Mouse (Mus musculus): ENCODE measurements around the gene Ncor2. TPM values are rescaled to one million over a fixed set of nuclear protein-coding genes. Genes with fewer than 3 reads are reported as not detected.
"Not testable (repeated sequence)": the region's sequence is repeated elsewhere in the genome, so short reads cannot be mapped to it uniquely, and the experiment has no call there.

The Ncor2 gene
- total RNA-seq (2015) (87.7 and 107 TPM in 2 replicates), total RNA-seq (2017) (15.0 and 21.5 TPM in 2 replicates)

DNA sequence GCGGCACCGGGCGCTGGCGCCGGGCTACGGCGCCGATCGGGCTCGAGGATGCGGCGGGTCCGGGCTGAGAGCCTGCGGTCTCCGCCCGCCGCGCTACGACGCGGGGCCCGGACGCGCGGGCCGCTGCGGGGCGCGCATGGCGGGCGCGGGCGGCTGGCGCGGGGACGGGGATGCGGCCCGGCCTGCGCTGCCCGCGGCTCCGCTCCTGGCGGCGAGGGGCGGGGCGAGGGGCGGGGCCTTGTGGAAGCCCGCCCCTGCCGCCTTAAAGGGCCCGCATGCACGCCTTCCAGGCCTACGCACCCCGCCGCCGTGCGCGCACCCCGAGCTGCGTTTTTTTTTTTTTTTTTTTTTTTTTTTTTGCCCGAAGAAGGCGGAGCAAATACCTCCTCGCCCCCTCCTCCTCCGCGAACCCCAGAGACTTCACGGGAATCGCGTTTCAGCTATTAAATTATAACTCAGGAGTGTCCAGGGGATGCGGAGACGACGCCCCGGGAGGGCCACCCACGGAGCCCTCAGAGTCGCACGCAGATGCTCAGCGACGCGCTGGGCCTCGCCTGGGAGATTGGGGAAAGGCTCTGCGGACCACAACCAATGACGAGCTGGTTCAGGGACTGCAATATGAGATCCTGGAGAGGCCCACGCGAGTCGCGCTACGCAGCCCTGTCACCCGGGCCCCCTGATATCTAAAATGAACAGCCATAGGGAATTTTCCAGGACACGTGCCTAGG is at the start of gene Ncor2:
TSS of gene Ncor2 (minus strand) at position 213 of the 728 bp plus-strand sequence.
- ATAC-seq (ENCODE audit: poor library complexity, severe bottlenecking): peak; percentile 39

- ATAC-seq (ENCODE audit: poor library complexity, severe bottlenecking): no peak
Observed at GRCm38 (mm10) chr5:125227699-125228098, 48.7 kb upstream of the Ncor2 start.

GRCm38 (mm10) chr5:125226229-125226634 is 47.2 kb upstream of the Ncor2 start:
- no peak for ATAC-seq (ENCODE audit: poor library complexity, severe bottlenecking)

DNA sequence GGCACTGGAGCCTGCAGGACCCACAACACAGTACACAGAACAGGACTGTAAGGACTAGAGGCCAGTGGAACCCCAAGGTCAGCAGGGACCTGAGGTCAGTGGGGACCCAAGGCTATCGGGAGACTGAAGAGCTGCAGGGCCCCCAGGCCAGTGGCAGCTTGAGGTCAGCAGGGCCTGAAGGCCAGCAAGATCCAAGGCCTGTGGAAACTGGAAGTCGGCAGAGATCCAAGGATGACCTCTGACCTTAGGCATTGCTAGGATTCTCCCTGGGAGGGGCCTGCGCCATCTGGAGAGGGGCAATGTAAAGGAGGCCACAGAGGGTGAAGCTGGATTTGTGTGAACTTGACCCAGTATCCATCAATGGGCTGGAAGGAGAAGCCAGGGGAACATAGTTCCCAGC is 45.9 kb upstream of the Ncor2 start:
- no peak for ATAC-seq (ENCODE audit: poor library complexity, severe bottlenecking)

GRCm38 (mm10) chr5:125223961-125224360 is 44.9 kb upstream of the Ncor2 start:
- ATAC-seq (ENCODE audit: poor library complexity, severe bottlenecking): no peak

- no peak for ATAC-seq (ENCODE audit: poor library complexity, severe bottlenecking)
Observed at GRCm38 (mm10) chr5:125222706-125223105, 43.7 kb upstream of the Ncor2 start.

GRCm38 (mm10) chr5:125221868-125222267 is 42.8 kb upstream of the Ncor2 start:
- no peak for ATAC-seq (ENCODE audit: poor library complexity, severe bottlenecking)

GRCm38 (mm10) chr5:125217426-125218170 is 38.6 kb upstream of the Ncor2 start:
- no peak for ATAC-seq (ENCODE audit: poor library complexity, severe bottlenecking)

GRCm38 (mm10) chr5:125215930-125216459 is 37.0 kb upstream of the Ncor2 start:
- no peak for ATAC-seq (ENCODE audit: poor library complexity, severe bottlenecking)

DNA sequence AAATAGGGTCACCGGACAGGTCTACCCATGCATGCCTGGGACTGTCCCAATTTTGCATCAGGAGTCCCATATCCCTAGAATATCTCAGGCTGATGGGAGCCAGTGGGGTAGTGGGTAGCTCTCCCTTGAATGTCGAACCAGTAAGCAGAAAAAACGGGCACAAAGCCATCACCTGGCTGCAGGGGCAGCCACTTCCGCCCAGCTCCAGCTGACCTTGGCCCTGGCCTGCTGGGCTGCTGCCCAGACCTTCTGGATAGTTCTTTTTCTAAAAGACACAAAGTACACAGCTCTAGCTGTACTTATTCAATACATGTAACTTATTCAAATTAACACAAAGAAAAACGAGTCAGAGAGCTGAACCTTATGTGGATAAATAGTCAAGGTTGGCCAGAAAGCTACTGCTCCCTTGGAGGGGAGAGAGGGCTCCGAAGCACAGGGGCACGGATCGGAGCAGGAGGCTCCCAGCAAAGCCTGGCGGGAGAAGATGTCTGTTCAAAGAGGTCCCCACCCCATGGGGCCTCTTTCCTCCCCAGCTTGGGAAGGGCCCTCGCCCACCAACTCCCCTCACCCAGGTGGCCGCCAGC is 36.4 kb upstream of the Ncor2 start:
- no peak for ATAC-seq (ENCODE audit: poor library complexity, severe bottlenecking)

- no peak for ATAC-seq (ENCODE audit: poor library complexity, severe bottlenecking)
Observed at GRCm38 (mm10) chr5:125214064-125214463, 35.0 kb upstream of the Ncor2 start.

GRCm38 (mm10) chr5:125204910-125205309 is 25.9 kb upstream of the Ncor2 start:
- ATAC-seq (ENCODE audit: poor library complexity, severe bottlenecking): not testable (repeated sequence)

- peak; percentile 56 for ATAC-seq (ENCODE audit: poor library complexity, severe bottlenecking)
Observed at GRCm38 (mm10) chr5:125204199-125204815, 25.3 kb upstream of the Ncor2 start.

GRCm38 (mm10) chr5:125203759-125204158 is 24.7 kb upstream of the Ncor2 start:
- ATAC-seq (ENCODE audit: poor library complexity, severe bottlenecking): no peak

DNA sequence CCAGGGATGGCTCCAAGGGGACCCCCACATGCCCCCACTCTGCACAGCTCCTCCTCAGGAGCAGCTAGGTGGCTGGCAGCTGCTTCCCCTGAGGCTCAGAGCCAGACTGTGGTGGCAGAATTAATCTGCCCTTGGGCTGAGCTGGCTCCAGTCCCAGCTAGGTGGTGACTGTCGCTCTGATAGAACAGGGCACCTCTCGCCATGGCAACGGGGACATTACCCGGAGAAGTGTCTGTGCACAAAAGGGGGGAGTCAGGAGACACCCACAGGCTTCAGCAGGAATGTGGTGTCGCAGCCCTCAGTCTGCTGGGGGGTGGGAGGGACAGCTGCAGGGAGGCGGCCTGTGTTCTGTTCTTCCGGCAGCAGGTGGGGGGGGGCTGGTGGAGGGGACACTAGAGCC is 24.1 kb upstream of the Ncor2 start:
- no peak for ATAC-seq (ENCODE audit: poor library complexity, severe bottlenecking)

- ATAC-seq (ENCODE audit: poor library complexity, severe bottlenecking): no peak
Observed at GRCm38 (mm10) chr5:125202100-125202499, 23.1 kb upstream of the Ncor2 start.

DNA sequence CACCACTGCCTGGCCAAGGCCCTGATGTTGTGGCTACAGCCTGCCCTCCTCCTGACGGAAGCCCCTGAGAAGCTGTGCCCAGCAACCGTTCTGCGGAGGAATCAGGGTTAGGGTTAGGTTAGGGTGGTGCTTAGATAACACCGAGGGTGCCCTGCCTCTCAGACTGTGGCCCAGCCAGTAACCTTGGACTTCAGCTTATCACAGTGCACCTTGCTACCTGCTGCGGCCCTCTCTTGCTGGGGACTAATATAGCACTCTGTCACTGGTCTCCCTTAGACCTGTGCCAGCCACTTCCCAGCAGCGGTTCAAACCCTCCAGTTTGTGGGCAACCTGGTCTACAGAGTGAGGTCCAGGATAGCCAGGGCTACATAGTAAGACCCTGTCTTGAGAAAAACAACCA is 20.1 kb upstream of the Ncor2 start:
- ATAC-seq (ENCODE audit: poor library complexity, severe bottlenecking): no peak

DNA sequence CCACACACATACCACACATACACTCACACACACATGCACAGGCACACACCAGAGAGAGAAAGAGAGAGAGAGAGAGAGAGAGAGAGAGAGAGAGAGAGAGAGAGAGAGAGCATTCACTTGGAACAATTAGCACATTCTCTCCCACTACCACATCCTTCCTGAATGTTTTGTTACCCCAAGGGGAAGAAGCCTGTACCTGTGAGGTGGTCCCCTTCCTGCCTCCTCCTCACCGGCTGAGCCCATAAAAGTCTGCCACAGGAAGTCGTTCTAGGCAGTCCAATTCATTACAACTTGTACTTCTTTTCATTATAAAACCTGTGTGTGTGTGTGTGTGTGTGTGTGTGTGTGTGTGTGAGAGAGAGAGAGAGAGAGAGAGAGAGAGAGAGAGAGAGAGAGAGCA is 18.3 kb upstream of the Ncor2 start:
- not testable (repeated sequence) for ATAC-seq (ENCODE audit: poor library complexity, severe bottlenecking)

DNA sequence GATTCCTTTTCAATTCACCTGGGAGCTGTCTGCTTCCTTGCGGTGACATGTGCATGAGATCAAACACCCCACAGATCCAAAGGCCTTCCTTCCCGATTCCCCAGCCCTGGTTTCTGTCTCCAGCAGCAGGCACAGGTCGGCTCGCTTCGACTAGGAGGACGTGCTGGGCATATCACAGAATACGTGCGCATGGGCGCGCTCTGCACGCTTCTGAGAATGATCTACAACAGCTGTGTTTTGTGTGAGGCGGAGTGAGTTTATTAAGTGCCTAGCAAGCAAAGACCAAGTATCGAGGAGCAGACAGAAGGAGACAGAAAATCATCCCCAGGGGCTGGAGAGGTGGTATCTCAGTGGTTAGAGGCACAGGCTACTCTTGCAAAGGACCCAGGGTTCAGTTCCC is 17.0 kb upstream of the Ncor2 start:
- ATAC-seq (ENCODE audit: poor library complexity, severe bottlenecking): no peak

DNA sequence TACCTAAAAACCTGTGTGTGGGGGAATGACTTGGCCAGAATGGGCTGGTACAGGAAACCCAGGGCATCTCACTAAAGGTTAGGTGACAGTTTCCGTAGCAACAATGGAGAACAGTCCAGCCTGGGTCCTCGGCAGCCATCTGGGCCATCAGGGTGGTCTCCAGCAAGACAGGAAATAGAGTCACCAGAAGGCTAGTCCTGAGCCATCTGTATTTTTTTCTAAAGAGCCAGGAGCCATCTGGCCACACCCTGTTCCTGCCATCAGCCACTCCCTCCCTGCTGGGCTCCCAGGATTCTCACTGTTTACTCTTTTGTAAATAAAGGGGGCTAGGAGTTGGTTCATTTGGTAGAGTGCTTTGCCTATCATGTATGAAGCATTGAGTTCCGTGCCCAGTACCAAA is 16.1 kb upstream of the Ncor2 start:
- no peak for ATAC-seq (ENCODE audit: poor library complexity, severe bottlenecking)
